Mouse (Mus musculus): ENCODE measurements around the gene Pdxdc1.

DNA sequence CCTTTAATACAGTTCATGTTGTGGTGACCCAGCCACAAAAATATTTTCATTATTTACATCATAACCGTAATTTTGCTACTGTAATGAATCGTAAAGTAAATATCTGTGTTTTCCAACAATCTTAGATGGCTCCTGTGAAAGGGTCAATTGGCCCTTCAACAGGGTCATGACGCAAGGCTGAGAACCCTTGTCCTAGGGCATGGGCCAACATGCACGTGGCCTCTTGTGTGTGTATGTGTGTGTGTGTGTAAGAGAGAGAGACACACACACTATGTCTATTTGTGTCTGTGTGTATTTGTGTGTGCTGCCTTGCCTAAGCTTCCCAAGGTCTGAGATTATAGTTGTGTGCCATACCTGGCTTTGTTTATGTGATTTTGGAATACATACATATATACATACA, 95.3 kb downstream of the Pdxdc1 start:
- TF ChIP-seq CTCF (conservative IDR thresholded peaks at IDR 0.05; ENCODE audit: low read length) (no peak), NANOG (IDR thresholded peaks at IDR 0.05; ENCODE audit: borderline replicate concordance, low read length) (no peak)

Data from E14TG2a.4 (cell line).